Mouse (Mus musculus) Patski (cell line): ENCODE results near the gene Arhgap35. TPM values are rescaled to one million over a fixed set of nuclear protein-coding genes. Genes with fewer than 3 reads are reported as not detected.
A peak's percentile ranks its signal among the peaks of the same experiment; 100 is the strongest.
"Not testable (repeated sequence)": the region's sequence is repeated elsewhere in the genome, so short reads cannot be mapped to it uniquely, and the experiment has no call there.

Experiments
- ATAC-seq: fragments of 100-300 bp; one replicate; pipeline ENCODE4 v1.8.0; 2021
- CTCF ChIA-PET: fragments of 350-600 bp; sonication (Branson Sonifier 250); formaldehyde crosslinking; loops from one replicate; lab custom pipeline; 2022; ENCODE audit warnings: inconsistent platforms; lab: Charles Lee
- POLR2A ChIA-PET: fragments of 350-600 bp; sonication (Branson Sonifier 250); formaldehyde crosslinking; loops from one replicate; lab custom pipeline; 2022; ENCODE audit warnings: antibody characterized with exemption, inconsistent platforms; lab: Charles Lee
- DNase-seq: peaks from one replicate; pipeline ENCODE4 v3.0.0-alpha.2; 2011; ENCODE audit warnings: low read depth, low spot score
- H3K27me3 ChIP-seq: fragments of 371-371 bp; one replicate; pipeline ENCODE4 v1.5.1; 2021
- CTCF ChIP-seq: fragments of 100-300 bp; IDR thresholded peaks from one replicate; pipeline ENCODE4 v1.5.1; 2021
- in situ Hi-C: fragments of 300-500 bp; cut with MboI; formaldehyde crosslinking; loops from 3 replicates; pipeline ENCODE4 v1.11.1; 2018; ENCODE audit warnings: low pct_unique_long_range_greater_than_20kb, mixed read lengths
- polyA plus RNA-seq: library from polyadenylated mRNA; unstranded; gene quantifications from one replicate; pipeline ENCODE4 v1.2.3, GENCODE M21; 2021

Arhgap35 gene
- polyA plus RNA-seq, 1 experiment from 2014 or later, result 53.1 TPM

DNA sequence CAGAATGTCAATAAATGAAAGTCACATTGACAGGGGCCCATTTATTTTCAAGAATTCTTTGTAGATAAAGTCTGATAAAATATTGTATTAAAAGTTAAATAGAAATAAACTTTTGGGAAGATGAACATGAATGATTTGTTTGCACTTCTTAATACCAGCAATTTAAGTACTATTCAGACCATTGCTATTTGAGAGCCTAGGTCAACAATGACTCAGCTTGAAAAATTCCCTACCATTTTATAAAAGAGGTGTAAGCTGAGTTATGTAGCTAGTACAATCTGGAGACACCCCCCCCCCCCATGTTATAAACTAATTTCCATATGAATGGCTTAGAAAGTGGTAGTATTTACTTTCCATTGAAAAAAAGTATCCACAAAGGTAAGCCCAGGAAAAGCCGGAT, 5.8 kb downstream of the Arhgap35 start:
- ATAC-seq, result peak; percentile 79
- no peak for DNase-seq
- in situ Hi-C loops, result no loop called here
- CTCF ChIA-PET, result interaction anchor here (1.6 to 1.8 kb wide), 2 partner anchors 23 to 64 kb away, joined by 4 to 5 read pairs; no protein-coding TSS in a partner anchor
- TF ChIP-seq CTCF, result no peak
- no peaks in the 10 kb centered on the region for H3K27me3 ChIP-seq
- POLR2A ChIA-PET, result no interaction called here

DNA sequence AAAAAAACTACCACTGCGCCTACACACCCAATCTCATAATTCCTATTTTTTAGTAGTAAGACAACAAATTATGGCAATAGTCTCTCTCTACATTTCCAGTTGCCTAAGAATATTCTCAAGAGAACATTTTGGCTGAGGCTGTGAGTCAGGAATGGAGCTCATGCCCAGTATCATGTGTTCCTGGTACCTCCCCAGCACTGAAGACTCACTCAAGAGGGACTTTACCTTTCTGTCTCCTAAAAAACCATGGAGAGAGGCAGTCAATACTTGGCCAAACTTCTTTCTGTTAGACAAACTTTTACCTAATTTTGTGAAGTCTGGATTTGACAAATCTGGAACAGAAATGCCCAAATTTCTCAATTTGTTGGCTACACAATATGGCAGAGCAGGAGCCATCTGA, 6.7 kb downstream of the Arhgap35 start:
- DNase-seq, result no peak
- ChIA-PET POLR2A (no interaction called here), CTCF (interaction anchor here (1.0 to 1.8 kb wide), 2 partner anchors 19 to 22 kb away, joined by 5 to 6 read pairs; no protein-coding TSS in a partner anchor)
- no peaks in the 10 kb centered on the region for H3K27me3 ChIP-seq
- no peak for ATAC-seq
- TF ChIP-seq CTCF, result no peak
- in situ Hi-C loops, result no loop called here

GRCm38 (mm10) chr7:16606808-16607207, 8.0 kb downstream of the Arhgap35 start:
- ATAC-seq, CTCF ChIA-PET, in situ Hi-C loops, DNase-seq, POLR2A ChIA-PET, H3K27me3 ChIP-seq: not testable (repeated sequence)

DNA sequence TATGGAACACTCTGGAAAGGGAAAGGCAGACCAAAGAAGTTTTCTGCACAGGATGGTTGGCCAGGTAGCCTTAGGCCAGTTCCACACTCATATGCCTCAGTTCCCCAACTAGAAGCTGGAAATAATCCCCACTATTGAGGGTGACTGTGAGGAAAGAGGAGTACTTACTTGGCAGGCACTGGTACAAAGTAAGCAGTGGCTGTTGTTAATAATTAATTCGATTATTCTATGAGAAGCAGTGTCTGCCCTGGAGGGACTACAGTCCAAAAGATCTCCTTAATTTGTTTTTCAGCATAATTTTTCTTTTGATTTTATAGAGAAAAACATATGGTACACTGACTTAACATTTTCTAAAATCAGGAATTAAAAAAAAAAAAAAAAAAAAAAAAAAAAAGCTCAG, 10.7 kb downstream of the Arhgap35 start:
- H3K27me3 ChIP-seq, result no peaks in the 10 kb centered on the region
- DNase-seq (no peak), ATAC-seq (no peak)
- no peak for TF ChIP-seq CTCF
- POLR2A ChIA-PET, result interaction anchor here (0.9 kb wide), 1 partner anchor 8 kb away, joined by 3 read pairs; no protein-coding TSS in a partner anchor
- CTCF ChIA-PET, result no interaction called here
- in situ Hi-C loops, result no loop called here

DNA sequence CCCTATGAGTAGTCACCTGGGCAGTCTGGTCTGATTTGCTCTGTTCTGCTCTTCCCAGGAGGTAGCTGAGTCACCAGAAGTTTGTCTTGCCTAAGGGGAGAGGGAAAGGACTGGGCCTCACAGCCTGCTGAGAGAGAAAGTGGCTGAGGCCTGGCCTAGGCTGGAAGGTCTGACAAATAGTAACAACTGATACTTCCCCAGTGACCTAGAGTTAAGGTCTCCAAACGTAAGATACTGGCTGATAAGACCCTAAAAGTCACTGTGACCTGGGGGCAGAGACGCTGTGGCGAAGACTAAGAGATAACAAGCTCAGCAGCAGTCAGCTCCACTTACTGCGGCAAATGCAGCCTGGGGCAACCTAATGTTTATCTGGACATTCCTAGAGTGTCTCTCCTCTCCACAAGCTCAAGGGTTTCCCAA, 13.1 kb downstream of the Arhgap35 start:
- in situ Hi-C loops, result no loop called here
- peak; percentile 92 for ATAC-seq
- POLR2A ChIA-PET, result interaction anchor here (0.9 to 1.2 kb wide), 2 partner anchors 16 to 113 kb away, joined by 3 to 4 read pairs; no protein-coding TSS in a partner anchor
- TF ChIP-seq CTCF, result no peak
- no peaks in the 10 kb centered on the region for H3K27me3 ChIP-seq
- CTCF ChIA-PET, result interaction anchor here (1.8 kb wide), 1 partner anchor 38 kb away, joined by 4 read pairs; no protein-coding TSS in a partner anchor
- DNase-seq, result no peak

- POLR2A ChIA-PET, result interaction anchor here (1.0 kb wide), 1 partner anchor 12 kb away, joined by 3 read pairs; no protein-coding TSS in a partner anchor
- DNase-seq (no peak), ATAC-seq (no peak)
- H3K27me3 ChIP-seq, result no peaks in the 10 kb centered on the region
- TF ChIP-seq CTCF, result no peak
- CTCF ChIA-PET, result interaction anchor here (0.8 to 0.9 kb wide), 2 partner anchors 9 to 15 kb away, joined by 3 to 4 read pairs; no protein-coding TSS in a partner anchor
- in situ Hi-C loops, result no loop called here
These were observed 15.8 kb downstream of the Arhgap35 start for GRCm38 (mm10) chr7:16599006-16599405.

DNA sequence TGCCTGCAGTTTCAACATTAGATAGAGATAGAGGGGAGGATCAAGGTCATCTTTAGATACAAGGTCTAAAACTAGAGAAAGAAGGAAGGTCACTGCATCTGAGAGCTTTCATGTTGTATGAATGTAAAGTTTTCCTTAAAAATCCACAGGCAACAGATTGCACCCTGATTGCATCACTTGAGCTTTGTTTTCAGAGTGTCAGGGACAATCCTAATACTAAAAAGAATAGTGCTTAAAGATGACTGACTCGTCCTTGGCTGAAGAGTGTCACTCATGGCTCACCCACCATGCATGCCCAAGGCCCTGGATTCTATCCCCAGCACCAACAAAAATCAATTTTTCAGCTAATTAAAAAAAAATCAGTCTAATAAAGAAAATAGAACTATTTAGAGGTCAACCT, 23.5 kb downstream of the Arhgap35 start:
- CTCF ChIA-PET, result interaction anchor here (1.0 to 2.6 kb wide), 3 partner anchors 9 to 33 kb away, joined by 3 to 13 read pairs (median 4); no protein-coding TSS in a partner anchor
- ATAC-seq, result no peak
- in situ Hi-C loops, result no loop called here
- H3K27me3 ChIP-seq, result no peaks in the 10 kb centered on the region
- no peak for DNase-seq
- no peak for TF ChIP-seq CTCF
- POLR2A ChIA-PET, result no interaction called here

GRCm38 (mm10) chr7:16587649-16588048, 27.1 kb downstream of the Arhgap35 start:
- POLR2A ChIA-PET, result no interaction called here
- no peaks in the 10 kb centered on the region for H3K27me3 ChIP-seq
- CTCF ChIA-PET, result interaction anchor here (1.1 to 1.8 kb wide), 6 partner anchors 10 to 30 kb away, joined by 3 to 6 read pairs (median 4); no protein-coding TSS in a partner anchor
- TF ChIP-seq CTCF, result no peak
- ATAC-seq (no peak), DNase-seq (no peak)
- in situ Hi-C loops, result no loop called here

DNA sequence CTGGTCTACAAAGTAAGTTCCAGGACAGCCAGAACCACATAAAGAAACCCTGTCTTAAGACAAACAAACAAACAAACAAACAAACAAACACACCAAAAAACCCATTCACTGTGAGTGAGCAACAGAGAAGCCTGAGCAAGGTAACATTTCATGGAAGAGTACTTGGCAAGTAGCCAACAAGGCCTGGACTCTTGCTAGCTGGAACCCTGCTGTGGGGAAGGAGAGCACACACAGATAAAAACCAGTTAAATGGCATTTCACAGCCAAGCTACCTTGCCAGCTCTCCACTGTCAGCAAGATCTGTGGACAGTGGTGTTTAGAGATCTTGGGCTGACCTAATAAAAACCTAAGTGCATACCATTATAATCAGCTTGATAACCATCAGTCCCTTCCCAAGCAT, 30.4 kb downstream of the Arhgap35 start:
- in situ Hi-C loops, result no loop called here
- ATAC-seq (no peak), DNase-seq (no peak)
- H3K27me3 ChIP-seq, result no peaks in the 10 kb centered on the region
- TF ChIP-seq CTCF, result no peak
- POLR2A ChIA-PET, result interaction anchor here (1.3 kb wide), 1 partner anchor 9 kb away, joined by 4 read pairs; no protein-coding TSS in a partner anchor
- CTCF ChIA-PET, result interaction anchor here (2.8 kb wide), 1 partner anchor 10 kb away, joined by 10 read pairs; no protein-coding TSS in a partner anchor

- no peak for TF ChIP-seq CTCF
- in situ Hi-C loops, result no loop called here
- ATAC-seq (no peak), DNase-seq (no peak)
- ChIA-PET POLR2A (interaction anchor here (1.3 kb wide), 1 partner anchor 8 kb away, joined by 4 read pairs; no protein-coding TSS in a partner anchor), CTCF (interaction anchor here (1.3 to 3.6 kb wide), 3 partner anchors 8 to 92 kb away, joined by 4 to 13 read pairs (median 10); no protein-coding TSS in a partner anchor)
- no peaks in the 10 kb centered on the region for H3K27me3 ChIP-seq
These were observed 31.0 kb downstream of the Arhgap35 start for GRCm38 (mm10) chr7:16583775-16584174.

GRCm38 (mm10) chr7:16582299-16582698, 32.5 kb downstream of the Arhgap35 start:
- ChIA-PET CTCF (interaction anchor here (0.8 to 3.6 kb wide), 3 partner anchors 10 to 19 kb away, joined by 3 to 13 read pairs (median 4); no protein-coding TSS in a partner anchor), POLR2A (no interaction called here)
- in situ Hi-C loops, result no loop called here
- TF ChIP-seq CTCF, result no peak
- ATAC-seq (no peak), DNase-seq (no peak)
- no peaks in the 10 kb centered on the region for H3K27me3 ChIP-seq
